Mouse (Mus musculus) midbrain, embryonic 13.5 days (tissue): ENCODE measurements around the gene Olfr912. TPM values are rescaled to one million over a fixed set of nuclear protein-coding genes. Genes with fewer than 3 reads are reported as not detected.

Source experiments
- ATAC-seq: fragments of 200-750 bp; cut with Nextera tagmentation; 2 replicates; pipeline ENCODE4 v1.8.0; 2017; ENCODE audit warnings: mild to moderate bottlenecking, moderate TSS enrichment, moderate library complexity
- H3K27ac ChIP-seq: fragments of 300-500 bp; sonication (generic); 2 replicates; pipeline ENCODE4 v1.5.1; 2015; ENCODE audit warnings: inconsistent platforms, mild to moderate bottlenecking, moderate library complexity
- H3K27me3 ChIP-seq: fragments of 300-500 bp; sonication (generic); 2 replicates; pipeline ENCODE4 v1.6.1; 2015; ENCODE audit warnings: mild to moderate bottlenecking, inconsistent platforms
- H3K36me3 ChIP-seq: fragments of 300-500 bp; sonication (generic); 2 replicates; pipeline ENCODE4 v1.6.1; 2015; ENCODE audit warnings: mild to moderate bottlenecking, inconsistent platforms
- H3K4me1 ChIP-seq: fragments of 300-500 bp; sonication (generic); replicated peaks from 2 replicates; pipeline ENCODE4 v1.6.1; 2015; ENCODE audit warnings: inconsistent platforms
- H3K4me2 ChIP-seq: fragments of 300-500 bp; sonication (generic); replicated peaks from 2 replicates; pipeline ENCODE4 v1.6.1; 2015; ENCODE audit warnings: moderate library complexity, mild to moderate bottlenecking, inconsistent platforms
- H3K4me3 ChIP-seq: fragments of 300-500 bp; sonication (generic); replicated peaks from 2 replicates; pipeline ENCODE4 v1.5.1; 2015; ENCODE audit warnings: mild to moderate bottlenecking, inconsistent platforms
- H3K9ac ChIP-seq: fragments of 300-500 bp; sonication (generic); replicated peaks from 2 replicates; pipeline ENCODE4 v1.6.1; 2015; ENCODE audit warnings: mild to moderate bottlenecking, inconsistent platforms
- H3K9me3 ChIP-seq: fragments of 300-500 bp; sonication (generic); 2 replicates; pipeline ENCODE4 v1.6.1; 2016; ENCODE audit warnings: mild to moderate bottlenecking, inconsistent platforms
- WGBS: fragments of 180-500 bp; shearing (Covaris S2); methylation state at CpG from one replicate; pipeline ENCODE4 v1.1.7; 2015; 5-methylcytosine and 5-hydroxymethylcytosine counted together
- polyA plus RNA-seq: library from polyadenylated mRNA; unstranded; fragments of >200 nt; fragmentation: Nextera tagmentation; extraction: Ambion mirVana; gene quantifications from 2 replicates; pipeline ENCODE4 v1.2.1, GENCODE M21; 2015

Olfr912 gene
- not detected in 2 replicates for polyA plus RNA-seq

DNA sequence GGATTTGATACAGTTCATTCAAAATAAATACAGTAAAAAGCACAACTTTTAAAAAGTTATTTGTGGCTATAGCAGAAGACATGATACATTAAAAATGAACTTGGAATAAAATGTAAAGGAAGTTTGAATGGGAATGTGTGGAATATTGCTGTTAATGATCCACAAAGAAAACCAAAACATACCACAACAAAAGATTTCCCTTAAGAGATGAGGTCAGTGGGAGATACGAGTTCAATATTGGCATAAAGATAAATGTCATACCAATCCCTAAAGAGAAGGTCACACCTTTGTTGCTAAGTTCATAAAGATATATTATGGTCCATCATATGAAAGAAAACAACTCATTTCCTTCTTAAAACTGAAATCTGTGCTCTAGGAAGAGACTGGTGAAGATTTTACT, at the start of gene Olfr912:
Gene Olfr912, plus strand, starts transcription at position 301 of the 400 bp plus-strand sequence.
- no peaks in the 10 kb centered on the region for H3K27me3 ChIP-seq
- no peak within 1 kb of the TSS for H3K4me3 ChIP-seq
- 76% methylated on average over 1 of the region's 1 CpGs for WGBS
- H3K27ac ChIP-seq = no peak within 1 kb of the TSS
- H3K36me3 ChIP-seq = no peaks in the 10 kb centered on the region
- H3K4me2 ChIP-seq = no peak within 1 kb of the TSS
- no peaks in the 10 kb centered on the region for H3K9me3 ChIP-seq
- no peaks in the 10 kb centered on the region for H3K4me1 ChIP-seq
- no peak within 1 kb of the TSS for H3K9ac ChIP-seq
- no peak for ATAC-seq

- H3K4me3 ChIP-seq = no peak within 1 kb of the TSS
- H3K36me3 ChIP-seq = no peaks in the 10 kb centered on the region
- H3K4me2 ChIP-seq = no peak within 1 kb of the TSS
- WGBS = 93% methylated on average over 2 of the region's 2 CpGs
- no peaks in the 10 kb centered on the region for H3K4me1 ChIP-seq
- ATAC-seq = no peak
- H3K27ac ChIP-seq = no peak within 1 kb of the TSS
- H3K27me3 ChIP-seq = no peaks in the 10 kb centered on the region
- H3K9me3 ChIP-seq = no peaks in the 10 kb centered on the region
- no peak within 1 kb of the TSS for H3K9ac ChIP-seq
Measured at GRCm38 (mm10) chr9:38537549-38537948, 42.4 kb upstream of the Olfr912 start, which contains the start of gene Olfr910. TSS of gene Olfr910 (plus strand) at chr9:38537849.

DNA sequence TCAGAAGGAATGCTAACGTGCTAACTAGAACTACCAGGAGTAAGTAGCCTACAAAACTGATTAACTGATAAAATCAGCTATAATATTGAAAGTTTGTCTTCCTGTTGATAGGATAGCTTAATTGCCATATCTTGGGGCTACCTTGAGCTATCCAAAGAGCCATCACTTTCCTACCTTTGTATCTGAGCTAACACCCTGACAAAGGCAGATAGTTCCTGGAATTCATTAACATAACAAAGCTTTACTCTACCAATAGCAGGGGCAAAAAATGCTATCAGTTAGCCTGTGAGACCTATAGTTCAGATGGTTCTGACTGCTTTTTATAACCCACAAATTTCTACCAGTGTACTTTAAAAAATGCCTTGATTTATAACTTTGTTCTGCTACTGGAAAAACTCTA, 11.1 kb downstream of the Olfr912 start:
- WGBS = 55% methylated on average over 1 of the region's 1 CpGs
- ATAC-seq = no peak
- no peak overlapping the region for H3K4me3 ChIP-seq
- H3K4me2 ChIP-seq = no peak overlapping the region
- no peaks in the 10 kb centered on the region for H3K9me3 ChIP-seq
- no peak overlapping the region for H3K27ac ChIP-seq
- no peak overlapping the region for H3K9ac ChIP-seq
- H3K4me1 ChIP-seq = no peaks in the 10 kb centered on the region
- no peaks in the 10 kb centered on the region for H3K36me3 ChIP-seq
- H3K27me3 ChIP-seq = no peaks in the 10 kb centered on the region

DNA sequence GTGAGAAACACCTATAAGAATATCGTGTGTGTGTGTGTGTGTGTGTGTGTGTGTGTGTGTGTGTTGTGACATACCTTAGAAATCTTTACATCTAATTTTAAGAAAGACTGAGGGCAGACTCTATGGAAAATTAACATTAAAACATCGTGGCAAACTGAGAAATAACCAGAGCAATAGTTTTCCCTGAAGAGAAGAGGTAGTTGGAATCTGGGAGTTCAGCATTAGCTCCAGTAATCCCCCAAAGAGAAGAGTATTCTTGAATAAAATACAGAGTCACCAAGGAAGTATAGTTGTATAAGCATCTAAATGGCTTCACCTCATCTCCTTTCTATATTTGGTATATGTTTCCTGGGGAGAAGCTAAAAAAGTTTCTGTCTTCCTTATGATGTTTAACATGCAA, 12.5 kb downstream of the Olfr912 start, which contains the start of gene Olfr913:
Gene Olfr913, plus strand, starts transcription at position 301 of the 400 bp plus-strand sequence.
- WGBS = 68% methylated on average over 2 of the region's 2 CpGs
- H3K36me3 ChIP-seq = no peaks in the 10 kb centered on the region

DNA sequence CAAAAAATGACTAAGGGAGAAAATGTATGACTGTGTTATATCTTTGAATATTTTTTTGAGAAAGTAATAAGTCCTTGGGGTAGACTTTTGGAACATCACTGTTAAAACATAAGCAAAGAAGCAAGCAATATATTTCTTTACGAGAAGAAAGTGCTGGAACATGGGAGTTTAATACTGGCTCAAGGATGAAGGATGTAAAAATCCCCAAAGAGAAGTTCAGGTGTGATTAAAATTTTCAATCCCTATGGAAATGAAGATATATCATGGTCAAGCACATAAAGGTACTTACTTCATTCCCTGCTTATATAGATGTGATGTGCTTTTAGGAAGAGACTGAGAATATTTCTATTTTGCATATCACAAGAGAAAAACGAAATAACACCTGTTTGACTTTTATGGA, 24.8 kb downstream of the Olfr912 start, which contains the start of gene Olfr914:
Gene Olfr914, plus strand, starts transcription at position 301 of the 400 bp plus-strand sequence.
- 72% methylated on average over 2 of the region's 2 CpGs for WGBS
- H3K4me2 ChIP-seq = no peak within 1 kb of the TSS
- no peaks in the 10 kb centered on the region for H3K27me3 ChIP-seq
- H3K27ac ChIP-seq = no peak within 1 kb of the TSS
- H3K36me3 ChIP-seq = no peaks in the 10 kb centered on the region
- ATAC-seq = no peak
- H3K4me3 ChIP-seq = no peak within 1 kb of the TSS
- no peaks in the 10 kb centered on the region for H3K4me1 ChIP-seq
- H3K9me3 ChIP-seq = no peaks in the 10 kb centered on the region
- no peak within 1 kb of the TSS for H3K9ac ChIP-seq

More for the DNA sequence above, 12.5 kb downstream of the Olfr912 start, which contains the start of gene Olfr913:
- ATAC-seq = no peak
- Histone ChIP-seq H3K9ac (no peak within 1 kb of the TSS), H3K4me1 (no peaks in the 10 kb centered on the region), H3K27ac (no peak within 1 kb of the TSS), H3K27me3 (no peaks in the 10 kb centered on the region), H3K4me2 (no peak within 1 kb of the TSS), H3K4me3 (no peak within 1 kb of the TSS), H3K9me3 (no peaks in the 10 kb centered on the region)

DNA sequence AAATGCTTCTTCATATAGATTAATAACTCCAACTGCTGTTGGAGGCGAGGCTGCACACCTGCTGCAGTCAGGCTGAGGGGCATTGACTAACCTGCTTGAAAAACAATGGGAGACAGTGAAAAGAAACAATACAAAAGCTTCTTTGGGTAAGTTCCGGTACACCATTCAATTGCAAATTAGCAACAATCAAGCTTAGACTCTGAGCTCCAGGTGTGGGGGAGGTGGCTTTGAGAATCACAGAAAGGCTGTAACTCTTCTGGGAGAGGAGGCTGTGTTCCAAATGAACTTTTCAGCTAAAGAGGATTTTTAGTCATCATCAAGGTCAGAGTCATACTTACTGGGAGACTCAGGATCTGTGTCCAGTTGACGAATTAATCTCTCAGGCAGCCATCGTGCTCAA, 52.4 kb downstream of the Olfr912 start:
- WGBS = 76% methylated on average over 4 of the region's 4 CpGs
- H3K27ac ChIP-seq = no peak overlapping the region
- no peak for ATAC-seq
- no peaks in the 10 kb centered on the region for H3K27me3 ChIP-seq
- H3K4me1 ChIP-seq = no peaks in the 10 kb centered on the region
- H3K4me3 ChIP-seq = no peak overlapping the region
- no peaks in the 10 kb centered on the region for H3K36me3 ChIP-seq
- no peak overlapping the region for H3K9ac ChIP-seq
- H3K4me2 ChIP-seq = no peak overlapping the region
- 0 out of 2 replicates have a peak, but pooled peaks cover 2% of the 10 kb centered on the region for H3K9me3 ChIP-seq

Other genes with a start within 250 kb of the Olfr912 start
- gene Olfr898, start 231.8 kb upstream of the Olfr912 start, polyA plus RNA-seq = not detected in 2 replicates
- gene Olfr250, start 213.3 kb upstream of the Olfr912 start, polyA plus RNA-seq = not detected in 2 replicates
- gene Olfr251, start 203.1 kb upstream of the Olfr912 start, polyA plus RNA-seq = not detected in 2 replicates
- not detected in 2 replicates for gene Olfr147, start 178.5 kb upstream of the Olfr912 start, polyA plus RNA-seq
- not detected in 2 replicates for gene Olfr901, start 150.7 kb upstream of the Olfr912 start, polyA plus RNA-seq
- gene Olfr902, start 132.5 kb upstream of the Olfr912 start, polyA plus RNA-seq = not detected in 2 replicates
- not detected in 2 replicates for gene Olfr904, start 117.0 kb upstream of the Olfr912 start, polyA plus RNA-seq
- gene Olfr905, start 109.1 kb upstream of the Olfr912 start, polyA plus RNA-seq = not detected in 2 replicates
- not detected in 2 replicates for gene Olfr906, start 93.1 kb upstream of the Olfr912 start, polyA plus RNA-seq
- not detected in 2 replicates for gene Olfr907, start 84.4 kb upstream of the Olfr912 start, polyA plus RNA-seq
- not detected in 2 replicates for gene Olfr911-ps1, start 58.6 kb upstream of the Olfr912 start, polyA plus RNA-seq
- not detected in 2 replicates for gene Olfr910, start 42.3 kb upstream of the Olfr912 start, polyA plus RNA-seq
- gene Olfr913, start 12.6 kb downstream of the Olfr912 start, polyA plus RNA-seq = not detected in 2 replicates
- not detected in 2 replicates for gene Olfr914, start 24.9 kb downstream of the Olfr912 start, polyA plus RNA-seq
- gene Olfr916, start 79.7 kb downstream of the Olfr912 start, polyA plus RNA-seq = not detected in 2 replicates
- gene Olfr917, start 85.7 kb downstream of the Olfr912 start, polyA plus RNA-seq = not detected in 2 replicates
- not detected in 2 replicates for gene Olfr918, start 94.4 kb downstream of the Olfr912 start, polyA plus RNA-seq
- gene Olfr919, start 123.5 kb downstream of the Olfr912 start, polyA plus RNA-seq = not detected in 2 replicates
- gene Vwa5a, start 138.1 kb downstream of the Olfr912 start, polyA plus RNA-seq = 6.0 and 8.3 TPM in 2 replicates
- not detected in 2 replicates for gene Olfr920, start 172.1 kb downstream of the Olfr912 start, polyA plus RNA-seq
- gene Olfr921, start 192.9 kb downstream of the Olfr912 start, polyA plus RNA-seq = not detected in 2 replicates
- not detected in 2 replicates for gene Olfr922, start 234.4 kb downstream of the Olfr912 start, polyA plus RNA-seq
- gene Olfr923, start 246.4 kb downstream of the Olfr912 start, polyA plus RNA-seq = not detected in 2 replicates